Mouse (Mus musculus) mature B cell (primary cell): ENCODE data around the gene Myadml2.
"Not testable (repeated sequence)": the region's sequence is repeated elsewhere in the genome, so short reads cannot be mapped to it uniquely, and the experiment has no call there.

Source experiments
- in situ Hi-C: fragments of 300-500 bp; cut with MboI; formaldehyde crosslinking; loops from 2 replicates; pipeline ENCODE4 v1.14.3; 2019

Myadml2 gene

DNA sequence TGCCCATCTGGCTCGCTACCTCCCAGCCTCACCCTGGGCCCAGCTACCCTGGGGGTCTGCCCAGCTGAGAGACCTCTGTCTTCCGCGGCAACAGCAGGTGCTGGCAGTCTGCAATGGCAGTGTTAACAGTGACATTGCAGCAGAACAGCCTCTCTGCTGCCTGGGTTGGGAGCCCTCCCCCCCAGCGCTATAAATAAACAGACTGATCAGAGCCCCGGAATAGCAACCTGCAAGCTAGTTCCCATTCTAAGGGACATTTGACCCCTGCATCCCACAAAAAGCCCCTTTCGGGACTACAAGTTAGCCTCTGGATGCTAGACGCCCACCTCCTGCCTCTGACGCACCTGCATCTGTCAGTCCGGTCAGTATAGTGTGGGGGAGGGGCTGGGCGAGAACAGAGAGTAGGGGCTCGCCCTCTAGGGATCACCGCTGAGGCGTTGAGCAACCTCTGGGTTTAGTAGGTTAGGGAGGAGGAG lies at the start of gene Myadml2:
Gene Myadml2, minus strand, starts transcription at position 158 of the 476 bp plus-strand sequence.
- in situ Hi-C loops, result no loop called here

DNA sequence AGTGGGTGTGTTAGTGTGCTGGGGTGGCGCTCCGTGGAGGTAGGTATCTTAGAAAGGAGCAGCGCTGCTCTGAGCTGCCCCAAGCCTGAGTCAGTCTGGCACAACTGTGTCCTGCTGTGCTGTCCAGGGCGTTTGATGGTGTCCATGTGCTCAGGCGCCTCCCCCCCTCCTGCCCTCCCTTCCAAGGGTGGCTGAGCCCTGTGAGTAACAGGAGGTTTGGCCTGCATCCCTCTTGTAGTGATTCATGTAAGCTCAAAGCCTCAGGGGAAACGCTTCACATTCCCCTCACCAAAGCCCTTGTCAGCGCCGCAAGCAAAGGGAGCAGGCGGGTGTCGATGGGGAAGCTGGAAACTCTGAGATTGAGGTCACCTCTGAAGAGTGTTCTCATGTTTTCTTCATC lies 49.8 kb upstream of the Myadml2 start:
- in situ Hi-C loops, result no loop called here

DNA sequence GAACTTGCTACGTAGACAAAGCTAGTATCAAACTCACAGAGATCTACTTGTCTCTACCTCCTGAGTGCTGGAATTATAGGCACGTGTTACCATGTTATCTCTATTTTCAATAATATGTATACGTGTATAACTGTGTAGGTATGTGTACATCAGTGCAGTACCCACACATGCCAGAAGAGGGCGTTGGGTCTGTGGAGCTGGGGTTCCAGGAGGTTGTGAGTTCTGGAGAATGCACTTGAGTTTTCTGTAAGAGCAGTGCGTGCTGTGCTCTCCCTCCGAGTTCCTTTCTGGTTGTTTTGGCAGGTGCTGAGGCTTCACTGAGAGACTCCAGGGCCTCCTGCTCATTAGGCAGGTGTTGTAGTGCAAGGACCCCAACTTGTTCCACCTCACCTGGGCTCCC lies 48.6 kb upstream of the Myadml2 start:
- in situ Hi-C loops, result no loop called here

GRCm38 (mm10) chr11:120695641-120696040 lies 47.7 kb upstream of the Myadml2 start:
- in situ Hi-C loops, result no loop called here

DNA sequence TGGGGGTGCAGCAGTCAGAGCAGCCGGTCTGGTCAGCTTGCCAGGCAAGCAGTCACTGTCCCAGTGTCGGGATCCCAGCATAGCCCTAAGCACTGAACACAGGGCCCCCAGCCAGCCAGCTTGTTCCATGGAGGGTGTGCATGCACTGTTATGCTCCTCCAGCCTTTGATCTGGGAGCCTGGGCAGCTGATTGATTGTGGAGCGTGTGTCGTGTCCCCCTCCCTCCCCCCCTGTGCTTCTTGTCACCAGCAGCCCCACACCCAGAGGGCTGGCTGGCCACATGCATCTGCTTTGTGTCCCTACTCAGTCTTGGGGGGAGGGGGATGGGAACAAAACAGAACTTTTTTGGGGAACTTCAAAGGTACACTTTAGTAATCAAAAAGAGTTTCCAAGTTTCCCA lies 47.2 kb upstream of the Myadml2 start:
- in situ Hi-C loops, result no loop called here

GRCm38 (mm10) chr11:120693461-120693860 lies 45.5 kb upstream of the Myadml2 start:
- in situ Hi-C loops, result no loop called here

DNA sequence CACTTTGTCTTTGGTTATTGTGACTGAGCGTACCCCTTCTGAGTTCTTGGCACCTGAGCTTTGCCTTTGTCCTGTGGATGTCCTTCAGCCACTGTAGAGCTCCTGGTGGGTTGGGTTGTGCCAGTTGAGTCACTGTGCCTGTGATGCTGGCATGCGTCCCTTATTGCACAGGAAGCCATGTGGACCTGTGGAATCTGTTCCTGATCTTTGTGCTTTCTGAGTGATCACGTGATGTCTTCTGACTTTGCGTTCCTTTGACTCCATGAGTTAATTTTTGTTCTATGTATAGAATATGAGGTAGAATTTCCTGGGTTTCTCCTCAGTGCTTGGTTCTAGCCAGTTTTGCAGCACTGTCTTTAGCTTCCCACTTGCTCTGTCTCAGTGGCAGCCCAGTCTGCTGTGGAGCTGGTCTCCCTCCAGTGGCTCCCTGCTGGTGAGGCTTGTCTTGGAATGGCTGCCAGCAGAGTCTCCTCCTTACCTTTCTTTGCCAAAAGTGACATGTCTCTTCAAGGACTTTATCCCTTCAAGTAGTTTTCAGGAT lies 44.6 kb upstream of the Myadml2 start:
- in situ Hi-C loops, result no loop called here

DNA sequence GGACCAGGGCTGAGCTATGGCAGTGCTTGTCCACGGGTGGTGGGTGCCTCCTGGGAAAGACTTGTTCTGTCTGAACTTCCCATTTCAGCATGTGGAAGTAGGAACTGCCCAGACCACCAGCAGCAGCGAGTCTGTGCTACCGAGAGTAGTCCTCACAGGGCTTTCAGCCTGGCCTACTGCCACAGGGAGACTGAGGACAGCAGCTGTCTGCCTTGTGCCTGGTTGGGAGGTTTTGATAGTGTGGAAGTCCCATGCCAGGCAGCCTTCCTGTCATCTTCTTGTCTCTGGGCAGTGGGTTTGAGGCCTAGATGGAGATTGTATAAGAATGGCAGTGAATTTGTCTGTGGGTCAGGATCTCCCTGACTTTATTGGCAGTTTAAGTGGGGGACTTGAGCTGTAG lies 41.4 kb upstream of the Myadml2 start:
- in situ Hi-C loops, result no loop called here

DNA sequence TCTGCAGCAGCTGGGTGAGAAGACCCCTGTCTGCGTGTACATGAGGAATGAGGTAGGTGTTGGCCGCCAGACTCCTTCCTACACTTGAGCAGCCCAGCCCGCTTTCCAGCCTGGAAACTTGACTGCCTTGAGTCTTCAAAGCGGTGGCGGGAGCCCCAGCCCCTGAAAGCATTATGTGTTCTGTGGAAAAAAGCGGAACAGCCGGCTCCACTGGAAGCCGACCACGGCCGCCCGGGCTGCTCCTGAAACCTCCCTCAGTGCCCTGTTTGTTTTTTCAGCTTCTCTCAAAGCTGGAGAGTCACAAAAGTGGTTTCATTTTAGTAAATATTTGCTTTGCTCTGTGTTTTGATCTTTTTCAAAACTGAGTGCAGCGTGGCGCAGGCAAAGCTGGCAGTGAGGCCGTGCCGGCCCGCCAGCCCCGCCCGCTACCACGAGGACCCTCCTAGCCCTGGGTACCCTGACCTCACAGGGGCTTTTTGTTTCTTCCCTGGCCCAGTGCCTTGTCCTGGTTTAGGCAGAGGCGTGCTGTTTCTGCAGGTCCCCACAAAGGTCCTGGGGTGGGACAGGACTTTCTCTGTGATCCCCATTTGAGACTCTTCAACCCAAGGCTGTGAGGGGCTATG lies 38.8 kb upstream of the Myadml2 start:
- in situ Hi-C loops, result no loop called here

DNA sequence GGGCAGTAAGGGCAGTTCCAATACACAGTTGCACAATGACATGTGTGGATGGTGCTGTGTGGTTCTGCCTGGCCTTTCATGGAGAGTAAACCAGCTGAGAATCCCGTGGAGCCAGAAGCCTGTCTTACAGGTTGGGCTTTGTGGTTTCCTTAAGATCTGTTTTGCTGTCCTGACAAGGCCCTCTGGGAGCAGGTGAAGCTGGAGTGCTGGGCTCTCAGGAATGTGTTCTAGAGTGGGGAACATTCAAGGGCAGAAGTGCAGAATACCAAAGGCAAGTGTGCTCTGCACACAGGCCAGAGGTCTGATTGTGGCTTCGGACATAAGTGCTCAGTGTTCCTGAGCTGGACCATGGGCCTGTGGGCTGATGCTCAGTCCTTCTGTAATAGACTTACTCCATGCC lies 36.7 kb upstream of the Myadml2 start:
- in situ Hi-C loops, result no loop called here

- in situ Hi-C loops, result no loop called here
These were observed 36.1 kb upstream of the Myadml2 start for GRCm38 (mm10) chr11:120684086-120684485.

- in situ Hi-C loops, result no loop called here
These were observed 35.6 kb upstream of the Myadml2 start for GRCm38 (mm10) chr11:120683536-120683935.

DNA sequence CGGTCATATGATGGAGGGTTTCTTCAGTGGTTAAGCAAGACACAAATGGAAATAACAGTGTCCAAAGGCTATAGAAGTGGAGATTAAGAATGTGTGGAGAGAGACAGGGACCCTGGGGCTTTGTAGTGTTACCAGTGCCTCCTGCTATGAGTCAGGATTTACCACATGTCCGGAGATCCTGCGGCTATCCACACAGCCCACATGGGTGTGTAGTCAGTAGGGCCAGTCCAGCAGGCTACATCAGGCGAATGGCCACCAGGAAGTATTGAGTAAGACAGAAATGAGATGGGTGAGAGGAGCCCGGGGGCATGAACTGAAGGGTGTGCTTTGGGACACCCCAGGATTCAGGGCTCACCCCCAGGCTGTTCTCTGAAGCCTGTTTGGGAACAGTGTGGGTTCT lies 34.7 kb upstream of the Myadml2 start:
- in situ Hi-C loops, result no loop called here

GRCm38 (mm10) chr11:120679909-120680308 lies 32.0 kb upstream of the Myadml2 start:
- in situ Hi-C loops, result no loop called here

DNA sequence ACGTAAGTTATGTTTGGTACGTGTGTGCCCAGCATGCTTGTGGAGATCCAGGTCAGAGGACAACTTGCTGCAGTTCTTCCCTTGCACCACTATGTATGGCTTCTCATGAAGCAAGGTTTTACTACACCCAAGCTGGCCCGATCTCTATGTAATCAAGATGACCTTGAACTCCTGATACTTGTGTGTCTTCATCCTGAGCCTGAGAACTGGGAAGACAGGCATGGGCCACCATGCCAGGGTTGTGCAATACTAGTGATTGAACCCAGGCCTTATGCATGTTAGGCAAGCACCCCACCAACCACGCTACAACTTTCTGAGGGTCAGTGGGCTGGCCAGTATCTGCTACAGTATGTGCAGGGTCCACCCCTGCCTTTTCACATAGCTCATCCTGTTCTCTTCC lies 29.0 kb upstream of the Myadml2 start:
- in situ Hi-C loops, result no loop called here

DNA sequence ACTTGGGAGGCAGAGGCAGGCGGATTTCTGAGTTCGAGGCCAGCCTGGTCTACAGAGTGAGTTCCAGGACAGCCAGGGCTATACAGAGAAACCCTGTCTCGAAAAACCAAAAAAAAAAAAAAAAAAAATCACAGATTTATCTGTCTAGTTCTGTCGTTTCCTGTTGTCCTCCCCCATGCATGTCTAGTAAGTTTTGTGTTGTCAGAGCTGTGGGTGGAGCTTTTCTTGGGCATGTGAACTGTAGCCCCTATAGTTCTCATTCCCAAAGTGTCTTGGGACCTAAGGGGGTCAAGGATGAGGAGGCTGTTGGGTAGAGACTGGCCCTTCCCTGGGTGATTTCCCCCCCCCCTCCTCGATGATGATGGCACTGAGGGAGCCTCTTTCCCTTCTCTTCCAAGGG lies 27.9 kb upstream of the Myadml2 start:
- in situ Hi-C loops, result not testable (repeated sequence)

DNA sequence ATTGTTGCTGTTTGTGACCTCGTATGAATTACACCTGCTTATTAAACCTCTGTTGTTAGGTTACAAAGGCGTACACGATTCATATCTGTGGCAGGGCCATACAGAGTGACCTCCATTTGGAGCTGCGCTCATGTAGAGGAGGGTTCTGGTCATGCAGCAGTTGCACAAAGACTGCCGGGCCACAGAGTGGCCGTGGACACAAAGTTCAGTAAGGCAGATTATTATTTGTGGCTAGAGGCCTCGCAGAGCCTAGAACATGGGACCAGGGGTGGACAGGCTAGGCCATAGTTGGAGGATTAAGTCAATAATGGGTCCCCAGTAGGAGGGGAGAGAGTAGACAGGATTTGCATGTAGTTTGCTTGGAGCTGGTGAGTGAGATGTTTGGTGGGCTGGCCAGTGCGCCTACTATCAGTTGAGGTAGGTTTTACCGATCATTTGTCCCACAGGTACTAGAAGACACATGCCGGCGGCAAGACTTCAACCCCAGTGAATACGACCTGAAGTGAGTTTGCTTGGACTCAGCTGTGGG lies 25.7 kb upstream of the Myadml2 start:
- in situ Hi-C loops, result loop anchor here (5.0 kb wide), 1 partner anchor 41 kb away; the partner anchor contains the start of gene Mafg

- in situ Hi-C loops, result loop anchor here (5.0 kb wide), 1 partner anchor 41 kb away; the partner anchor contains the start of gene Mafg
These were observed 25.0 kb upstream of the Myadml2 start, which contains the start of gene Aspscr1 for GRCm38 (mm10) chr11:120672687-120673593. Aspscr1 (plus strand) TSS chr11:120672973.

DNA sequence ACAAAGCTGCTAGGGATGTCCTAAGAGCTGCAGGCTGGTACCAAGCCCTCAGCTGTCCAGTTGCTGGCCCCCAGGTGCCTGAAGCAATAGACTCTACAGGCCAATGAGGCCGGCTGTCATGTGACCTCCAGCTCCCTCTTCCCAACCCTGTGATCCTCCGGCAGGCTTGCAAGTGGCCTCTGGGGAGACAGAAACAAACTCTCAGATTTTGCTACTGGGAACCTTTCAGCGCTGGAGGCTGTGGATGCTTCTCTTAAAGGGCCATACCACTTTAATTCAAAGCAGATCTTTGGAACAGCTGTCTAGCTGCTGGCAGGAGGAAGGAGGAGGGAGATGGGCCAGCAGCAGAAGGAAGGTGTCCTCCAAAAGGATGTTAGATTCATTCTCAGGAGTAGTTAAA lies 18.7 kb upstream of the Myadml2 start:
- in situ Hi-C loops, result no loop called here

- in situ Hi-C loops, result no loop called here
These were observed 17.4 kb upstream of the Myadml2 start for GRCm38 (mm10) chr11:120665406-120665805.

DNA sequence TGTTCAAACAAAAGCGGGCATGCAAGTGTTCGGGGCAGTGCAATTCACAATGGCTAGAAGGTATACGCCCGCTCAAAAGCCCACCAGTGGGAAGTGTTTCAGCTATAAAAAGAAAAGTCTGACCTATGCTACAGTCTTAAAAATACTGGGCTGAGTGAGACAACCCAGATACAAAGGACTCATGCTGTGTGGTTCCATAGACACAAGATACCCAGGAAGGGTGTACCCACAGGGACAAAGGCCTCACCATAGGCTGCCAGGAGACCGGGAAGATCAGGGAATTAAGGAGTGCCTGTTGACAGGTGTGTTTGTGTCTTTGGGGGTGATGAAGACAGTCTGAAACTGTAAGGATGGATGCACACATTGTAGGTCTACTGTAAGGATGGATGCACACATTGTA lies 15.8 kb upstream of the Myadml2 start:
- in situ Hi-C loops, result no loop called here

DNA sequence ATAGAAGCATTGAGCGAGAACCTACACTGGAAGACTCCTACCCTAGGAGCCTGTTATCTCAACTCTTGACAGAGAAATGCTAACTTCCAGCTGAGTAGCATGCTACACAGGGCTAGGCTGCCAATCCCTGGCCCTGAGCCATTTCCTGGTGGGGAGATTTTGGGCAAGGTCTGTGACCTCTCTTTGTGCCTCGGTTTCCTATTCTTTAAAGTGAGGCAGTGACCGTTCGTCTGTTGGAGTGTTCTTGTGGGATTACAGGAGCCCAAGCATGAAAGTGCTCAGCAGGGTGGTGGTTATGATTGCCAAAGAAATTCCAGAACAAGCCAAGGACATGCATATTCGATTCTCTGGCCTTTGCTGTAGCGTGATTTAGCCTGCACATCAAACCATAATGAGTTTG lies 14.8 kb upstream of the Myadml2 start:
- in situ Hi-C loops, result no loop called here
